Mouse (Mus musculus): ENCODE data around the gene Cdh22.

Cdh22 gene

DNA sequence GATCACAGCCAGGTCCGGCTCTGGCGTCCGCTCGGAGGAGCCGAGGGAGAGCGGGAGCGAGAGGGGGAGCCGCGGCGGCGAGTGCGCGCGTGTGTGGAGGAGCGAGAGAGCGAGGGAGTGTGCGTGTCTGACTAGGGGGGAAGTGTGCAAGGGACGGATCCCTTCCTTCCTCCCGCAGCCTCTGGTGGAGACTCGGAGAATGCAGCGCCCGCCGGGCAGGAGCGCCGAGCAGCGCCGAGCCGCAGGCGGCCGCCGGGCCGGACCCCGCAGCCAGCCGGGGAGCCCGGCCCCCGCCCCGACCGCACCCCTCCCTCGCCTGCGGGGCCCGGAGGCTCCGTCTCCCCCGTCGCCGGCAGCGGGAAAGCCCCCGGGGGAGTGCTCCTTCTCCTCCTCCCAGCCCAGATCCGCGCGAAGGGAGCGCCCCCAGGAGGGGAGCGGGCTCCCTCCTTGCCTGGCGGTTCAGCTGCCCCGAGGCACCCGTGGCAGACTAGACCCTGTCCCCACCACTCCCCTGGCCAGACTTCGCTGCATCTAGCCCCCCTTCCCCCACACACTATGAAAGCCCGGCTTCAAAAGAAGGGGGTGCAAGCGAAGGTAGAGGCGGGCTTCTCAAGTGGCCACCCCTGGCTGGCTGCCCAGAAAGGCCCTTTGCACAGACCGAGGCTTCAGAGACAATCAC lies at the start of gene Cdh22:
Cdh22 (minus strand) TSS at position 241 of the 679 bp plus-strand sequence.
- DNase-seq (ENCODE audit: low spot score), result peak; percentile 13

DNA sequence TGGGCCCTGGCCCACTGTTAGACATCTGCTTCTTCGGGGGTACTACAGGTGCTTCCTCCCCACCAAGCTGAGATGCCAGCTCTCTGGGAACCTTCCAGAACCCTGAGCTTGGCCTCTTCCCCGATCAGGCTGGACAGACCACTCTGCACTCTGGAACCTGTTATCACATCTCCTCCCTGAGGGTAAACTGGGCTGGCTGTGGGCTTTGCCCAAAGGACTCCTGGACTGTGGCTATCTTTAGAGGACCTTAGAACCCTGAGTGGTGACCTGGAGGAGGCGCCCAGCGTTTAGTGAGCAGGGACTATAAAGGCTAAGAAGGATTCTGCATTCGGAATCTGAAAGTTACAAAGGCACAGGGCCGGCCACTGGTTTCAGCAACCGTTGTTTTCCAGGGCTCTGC lies 49.7 kb upstream of the Cdh22 start:
- no peak for DNase-seq (ENCODE audit: low spot score)

DNA sequence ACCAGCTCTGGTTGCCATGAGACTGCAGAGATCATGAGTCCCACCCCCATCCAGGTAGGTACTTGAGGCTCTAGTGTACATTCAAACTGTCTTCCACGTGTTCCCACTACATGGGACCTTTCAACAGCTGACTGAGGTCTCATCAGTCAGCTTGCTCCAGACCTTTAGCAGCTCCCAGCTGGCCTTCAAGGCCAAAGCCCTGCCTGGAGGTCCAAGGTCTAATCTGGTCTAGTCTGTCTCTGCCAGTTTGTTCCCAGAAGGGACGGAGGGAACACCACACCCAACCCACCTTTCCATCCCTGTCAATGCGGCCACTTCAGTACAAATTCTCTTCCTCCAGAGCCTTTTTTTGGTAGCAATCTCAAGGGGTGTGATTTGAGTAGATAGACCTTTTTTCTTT lies 49.0 kb upstream of the Cdh22 start:
- DNase-seq (ENCODE audit: low spot score), result no peak

DNA sequence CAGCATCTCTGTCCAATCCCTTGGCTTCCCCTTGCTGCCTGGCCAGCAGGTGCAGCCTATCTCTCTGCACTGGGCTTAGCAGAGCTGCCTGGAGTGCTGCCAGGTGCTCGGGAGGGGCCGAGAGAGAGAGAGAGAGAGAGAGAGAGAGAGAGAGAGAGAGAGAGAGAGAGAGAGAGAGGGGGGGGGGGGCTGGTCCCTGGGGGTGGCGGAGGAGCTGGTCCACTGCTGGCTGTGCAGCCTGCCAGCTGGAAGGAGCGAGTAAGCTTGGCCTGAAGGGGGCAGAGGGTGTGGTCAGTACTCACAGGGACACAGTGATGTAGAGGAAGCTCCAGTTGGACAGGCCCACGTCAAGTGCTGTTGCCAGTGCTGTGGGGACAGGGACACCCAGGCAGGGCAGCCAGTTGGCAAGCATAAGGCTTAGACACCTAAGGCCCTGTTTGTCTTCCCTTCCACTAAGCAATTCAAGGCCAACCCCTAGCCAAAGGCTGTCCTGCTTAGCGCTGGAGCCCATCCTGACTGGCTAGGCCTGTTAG lies 47.2 kb upstream of the Cdh22 start:
- no peak for DNase-seq (ENCODE audit: low spot score)

DNA sequence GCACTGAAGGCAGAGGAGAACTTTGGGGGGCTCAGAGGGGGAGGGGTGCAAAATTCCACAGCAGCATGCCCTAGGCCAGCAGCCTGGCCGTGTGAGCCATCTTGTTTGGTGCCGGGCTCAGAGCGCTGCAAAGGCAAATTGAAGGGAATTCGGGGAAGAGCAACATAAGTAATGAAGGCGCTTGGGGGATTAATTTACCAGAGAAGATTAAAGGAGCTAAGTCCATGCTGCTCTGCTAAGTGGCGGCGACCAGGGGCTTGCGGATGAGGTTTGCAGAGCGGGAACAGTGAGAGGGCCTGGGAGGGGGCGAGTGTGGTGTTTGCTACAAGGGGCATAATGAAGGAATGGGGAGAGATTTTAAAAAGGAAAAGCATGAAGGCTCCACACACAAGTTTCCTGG lies 44.7 kb upstream of the Cdh22 start:
- no peak for DNase-seq (ENCODE audit: low spot score)

DNA sequence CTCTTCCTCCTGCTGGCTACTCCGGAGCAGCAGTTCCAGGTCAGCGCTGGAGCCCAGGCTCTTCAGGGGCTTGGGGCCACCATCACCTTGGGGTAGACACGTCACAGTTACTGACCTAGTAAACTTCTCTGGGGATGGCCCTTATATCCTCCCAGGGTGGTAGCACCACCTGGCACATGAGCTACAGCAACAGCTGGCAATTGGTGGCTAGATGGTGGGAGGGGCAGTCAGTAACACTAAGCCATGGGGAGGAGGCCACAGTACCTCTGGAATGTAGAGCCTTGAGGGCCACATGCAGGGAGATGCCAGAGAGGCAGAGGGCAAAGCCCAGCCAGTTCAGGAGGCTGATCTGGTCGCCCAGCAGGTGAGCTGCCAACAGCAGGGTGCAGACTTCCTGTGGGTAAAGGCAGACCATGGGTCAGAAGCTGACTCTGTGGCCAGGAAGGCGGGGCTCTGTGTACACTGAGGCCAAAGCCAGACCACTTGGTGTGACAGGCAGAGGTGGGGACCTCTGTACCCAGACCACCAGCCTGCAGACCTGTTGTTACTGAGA lies 42.6 kb upstream of the Cdh22 start:
- DNase-seq (ENCODE audit: low spot score), result no peak

DNA sequence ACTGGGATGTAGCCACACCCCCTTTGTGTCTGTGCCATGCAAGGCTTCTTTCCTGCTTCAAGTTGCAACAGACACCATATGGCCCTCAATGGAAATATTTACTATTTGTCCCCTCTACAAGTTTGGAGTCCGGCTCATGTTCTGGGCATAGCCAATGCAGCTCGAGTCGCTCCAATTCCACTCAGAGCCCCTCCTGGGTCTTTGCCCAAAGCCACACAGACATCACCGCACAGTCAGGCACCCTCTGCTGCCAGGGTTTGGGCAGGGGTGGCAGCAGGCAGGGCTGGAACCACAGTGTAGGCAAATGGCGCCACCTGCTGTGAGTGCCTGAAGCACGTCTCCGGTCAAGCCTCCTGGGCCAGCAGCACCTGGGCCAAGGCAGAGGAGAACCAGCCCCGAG lies 41.2 kb upstream of the Cdh22 start:
- DNase-seq (ENCODE audit: low spot score), result peak; percentile 30

DNA sequence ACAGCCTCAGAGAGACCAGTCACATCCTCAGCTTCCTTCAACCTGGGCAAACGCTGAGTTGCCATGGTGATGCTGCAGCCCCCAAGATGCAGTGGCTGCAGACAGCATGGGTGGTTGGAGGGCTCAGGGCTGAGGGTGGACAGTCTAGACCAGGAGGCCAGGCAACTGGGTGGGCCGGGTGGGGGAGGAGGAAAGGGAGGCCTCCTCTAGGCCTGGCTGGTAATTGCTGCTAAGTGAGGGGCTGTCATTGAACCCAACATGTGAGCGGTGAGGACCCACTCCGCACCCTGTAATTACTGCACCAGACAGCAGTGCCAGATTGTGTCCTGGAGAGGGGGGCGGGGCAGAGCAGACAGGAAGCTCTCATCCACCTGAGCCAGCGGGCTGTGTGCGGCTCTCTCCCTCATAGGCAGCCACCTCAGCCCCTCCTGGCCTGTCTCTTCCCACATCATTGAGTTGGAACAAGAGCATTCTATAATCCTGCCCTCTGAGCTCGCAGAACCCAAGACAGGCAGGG lies 40.5 kb upstream of the Cdh22 start:
- no peak for DNase-seq (ENCODE audit: low spot score)

DNA sequence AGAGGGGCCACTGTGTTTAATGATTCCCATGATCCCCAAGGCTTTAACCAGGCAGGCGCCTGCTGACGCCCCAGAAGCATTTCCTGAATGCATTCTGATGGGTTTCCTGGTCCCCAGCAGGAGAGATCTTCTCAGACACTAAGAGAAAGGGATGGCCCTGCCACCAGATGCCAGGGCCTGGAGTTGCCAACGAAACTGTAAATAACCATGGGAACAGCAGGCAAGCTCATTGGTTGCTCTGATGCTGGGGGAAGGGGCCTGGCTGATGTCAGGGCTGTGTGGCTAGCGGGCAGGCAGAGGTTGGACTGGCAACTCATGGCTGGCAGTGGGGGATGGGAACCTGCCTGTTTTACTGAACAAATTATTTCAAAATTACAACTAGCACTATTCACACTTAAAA lies 38.9 kb upstream of the Cdh22 start:
- DNase-seq (ENCODE audit: low spot score), result no peak

DNA sequence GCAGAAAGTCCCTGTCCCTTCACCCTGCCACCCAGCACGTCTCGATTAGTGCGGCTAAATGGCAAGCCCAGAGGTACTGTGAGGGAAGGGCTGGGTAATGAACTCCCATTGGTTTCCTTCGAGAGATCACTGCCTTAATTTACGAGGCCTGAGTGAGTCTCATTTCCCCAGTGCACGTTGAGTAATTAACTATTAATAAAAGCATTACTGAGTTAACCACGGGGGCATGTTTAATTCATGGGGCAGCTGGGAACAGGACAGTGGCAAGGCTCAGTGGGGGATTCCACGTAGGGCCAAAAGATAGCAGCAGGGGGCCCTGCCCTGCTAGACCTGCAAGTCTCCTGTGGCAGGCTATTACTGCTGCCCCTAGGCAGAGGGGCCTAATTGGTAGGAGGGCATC lies 36.7 kb upstream of the Cdh22 start:
- no peak for DNase-seq (ENCODE audit: low spot score)

DNA sequence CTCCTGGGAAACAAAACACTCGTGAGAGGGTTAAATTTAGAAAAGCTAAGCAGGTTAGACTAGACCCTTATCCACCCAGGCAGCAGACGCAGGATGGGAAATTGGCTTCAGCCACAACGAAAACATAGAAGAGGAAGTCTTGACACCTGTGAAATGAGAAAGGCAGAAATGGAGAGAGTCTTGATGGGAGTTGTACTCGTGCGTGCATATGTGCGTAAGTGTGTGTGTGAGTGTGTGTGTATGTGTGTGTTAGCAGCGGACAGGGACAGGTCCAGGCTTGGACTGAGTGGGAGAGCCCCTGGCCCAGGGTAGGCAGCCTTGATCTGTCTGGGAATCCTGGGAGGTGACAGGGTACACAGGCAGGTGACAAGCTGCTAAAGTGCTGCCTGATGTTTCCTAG lies 36.2 kb upstream of the Cdh22 start:
- DNase-seq (ENCODE audit: low spot score), result no peak

DNA sequence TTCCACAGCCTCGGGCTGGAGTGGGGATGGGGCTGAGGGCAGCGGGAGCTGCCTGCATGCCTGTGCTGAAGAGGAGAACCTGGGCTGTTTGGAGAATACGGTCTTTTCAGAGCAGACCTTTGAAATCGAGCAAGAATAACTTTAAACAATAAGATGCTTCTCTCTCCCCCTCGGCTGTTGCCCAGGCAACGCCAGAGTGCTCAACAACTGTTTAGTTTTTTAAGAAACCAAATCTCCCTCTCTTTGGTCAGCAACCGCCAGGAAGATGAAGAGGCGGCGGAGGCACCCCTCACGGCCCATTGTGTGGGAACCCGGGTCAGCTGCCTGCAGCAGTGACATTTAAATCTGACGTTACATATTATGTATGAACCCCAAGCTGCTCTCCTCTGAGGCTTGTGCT lies 32.1 kb upstream of the Cdh22 start:
- DNase-seq (ENCODE audit: low spot score), result no peak

DNA sequence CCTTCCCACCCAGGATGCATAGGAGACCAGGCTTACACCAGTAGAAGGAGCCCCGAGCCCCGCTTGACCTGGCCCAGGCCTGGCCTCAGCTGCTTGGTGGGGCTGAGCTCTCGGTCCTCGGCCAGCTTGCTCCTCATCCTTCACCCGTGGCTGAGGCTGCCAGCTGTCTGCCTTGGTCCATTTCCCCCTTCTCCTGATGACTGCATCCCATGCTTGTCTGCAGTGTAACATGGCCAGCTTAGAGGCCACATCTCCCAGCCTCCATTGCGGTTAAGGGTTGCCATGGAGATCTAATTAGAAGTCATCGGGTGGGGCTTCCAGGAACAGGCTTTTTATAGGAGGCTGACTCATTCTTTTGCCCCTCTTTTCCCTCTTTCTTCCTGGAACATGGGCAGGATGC lies 29.2 kb upstream of the Cdh22 start:
- no peak for DNase-seq (ENCODE audit: low spot score)

DNA sequence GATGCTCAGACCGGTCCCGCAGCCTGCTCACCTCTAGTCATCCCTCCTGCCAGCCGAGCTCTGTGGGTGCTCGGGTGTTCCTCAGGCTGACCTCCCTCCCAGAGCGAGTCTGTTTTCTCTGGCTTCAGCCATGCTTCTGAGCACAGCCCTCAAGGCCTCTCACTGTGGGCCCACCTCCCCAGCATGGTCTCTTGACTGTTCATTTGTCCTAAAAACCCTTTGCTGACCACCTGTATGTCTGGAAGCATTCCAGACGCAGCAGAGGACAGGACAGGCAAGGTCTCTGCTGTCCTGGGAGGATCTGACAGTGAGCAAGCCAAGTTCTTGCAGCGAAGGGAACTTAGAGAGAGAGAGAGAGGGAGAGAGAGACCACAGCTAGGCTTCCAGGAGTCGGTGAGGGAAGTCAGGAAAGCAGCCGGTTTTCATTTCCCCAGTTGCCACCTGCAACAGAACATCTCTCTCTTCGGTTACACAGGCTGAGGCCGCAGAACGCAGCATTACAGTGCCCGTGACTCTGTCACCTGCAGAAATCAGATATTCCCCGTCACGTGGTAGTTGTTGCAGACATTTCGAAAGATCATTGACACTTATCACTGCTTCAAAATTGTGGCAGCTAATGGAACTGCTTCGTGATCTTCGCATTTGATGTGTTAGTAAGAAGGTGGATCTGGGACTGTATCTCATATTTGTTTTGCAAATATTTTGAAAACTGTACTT lies 27.8 kb upstream of the Cdh22 start:
- DNase-seq (ENCODE audit: low spot score), result no peak

DNA sequence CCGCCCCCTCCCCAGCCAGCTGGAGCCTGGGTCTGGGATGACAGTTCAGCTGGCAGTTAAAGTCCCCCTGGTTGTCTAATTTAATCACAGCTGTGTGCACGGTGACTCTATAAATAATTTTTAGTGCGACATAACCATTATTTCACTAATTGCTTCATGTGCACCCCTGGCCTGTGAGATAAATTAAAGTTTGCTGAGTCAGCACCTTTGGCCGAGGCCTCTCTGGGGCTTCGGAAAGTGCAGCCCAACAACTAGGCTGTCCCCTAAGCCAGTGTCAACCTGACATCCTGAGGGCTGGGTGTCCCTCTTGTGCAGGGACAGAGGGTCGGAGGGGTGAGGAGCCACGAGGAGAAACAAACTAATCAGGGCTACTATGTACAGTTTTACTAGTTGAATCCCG lies 25.2 kb upstream of the Cdh22 start:
- DNase-seq (ENCODE audit: low spot score), result no peak

DNA sequence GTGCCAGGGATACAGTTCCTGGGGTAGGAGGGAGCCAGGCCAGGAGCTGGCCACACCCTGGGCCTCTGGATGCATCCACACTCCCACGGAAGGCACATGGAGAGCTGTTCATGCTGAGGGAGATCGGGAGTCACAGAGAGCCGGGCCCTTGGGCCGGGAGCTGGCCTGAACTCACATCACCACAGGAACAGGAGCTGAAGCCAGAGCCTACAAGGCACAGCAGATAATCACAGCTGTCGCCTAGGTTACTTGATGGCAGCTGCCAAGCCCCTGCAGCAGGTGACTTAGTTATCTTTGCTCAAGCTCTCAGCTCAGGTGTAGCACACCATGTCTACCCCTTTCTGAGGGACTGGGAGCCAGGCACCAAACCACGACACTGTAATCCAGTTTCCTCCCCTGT lies 23.7 kb upstream of the Cdh22 start:
- DNase-seq (ENCODE audit: low spot score), result no peak

DNA sequence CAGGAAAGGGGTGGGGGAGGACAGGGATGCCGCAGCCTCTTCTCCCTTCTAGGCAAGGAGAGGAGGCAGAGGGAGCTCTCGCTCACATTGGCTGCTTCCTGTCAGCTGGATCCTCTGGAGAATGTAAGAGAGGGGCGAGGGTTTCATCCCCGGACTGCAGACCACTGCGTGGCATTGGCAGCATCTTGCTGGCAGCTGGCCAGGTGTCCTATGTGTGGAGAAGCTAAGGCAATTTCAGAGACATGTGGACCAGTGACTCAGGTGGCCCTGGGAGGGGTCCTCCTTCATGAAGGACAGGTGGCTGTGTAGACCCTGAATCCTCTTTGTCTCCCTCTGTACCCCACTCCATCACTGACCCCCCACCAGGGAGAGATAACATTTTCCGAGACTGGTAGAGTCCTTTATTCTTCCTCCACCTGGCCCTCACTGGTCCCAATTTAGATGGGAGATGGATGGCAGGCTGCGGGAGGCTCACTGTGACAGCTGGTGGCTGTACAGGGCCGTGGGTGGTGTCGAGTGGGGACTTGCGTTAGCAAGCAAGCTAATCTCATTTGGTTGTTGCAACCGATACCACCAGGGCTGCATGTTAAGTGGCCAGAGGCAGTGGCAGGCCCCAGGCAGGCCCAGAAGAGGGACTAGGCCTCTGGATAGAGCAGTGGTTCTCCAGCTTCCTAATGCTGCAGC lies 22.6 kb upstream of the Cdh22 start:
- no peak for DNase-seq (ENCODE audit: low spot score)

DNA sequence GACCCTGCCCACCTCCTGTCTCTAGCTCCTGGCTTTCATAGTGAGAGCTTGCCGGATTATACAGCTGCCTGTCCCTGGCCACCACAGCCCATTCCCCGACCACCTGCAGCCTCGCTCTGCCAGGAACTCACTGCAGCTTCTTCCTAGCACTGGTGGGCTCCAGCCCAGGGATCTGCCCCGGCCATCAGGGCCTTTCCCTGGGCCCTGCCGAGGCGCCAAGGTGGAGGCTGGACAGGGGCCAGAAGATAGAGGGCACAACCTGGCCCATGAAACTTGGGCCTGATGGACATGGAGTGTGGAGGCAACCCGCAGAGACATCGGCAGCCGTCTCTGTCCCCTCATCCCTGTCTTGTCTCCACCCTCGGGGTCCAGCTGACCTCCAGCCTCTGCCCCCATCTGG lies 21.6 kb upstream of the Cdh22 start:
- no peak for DNase-seq (ENCODE audit: low spot score)

DNA sequence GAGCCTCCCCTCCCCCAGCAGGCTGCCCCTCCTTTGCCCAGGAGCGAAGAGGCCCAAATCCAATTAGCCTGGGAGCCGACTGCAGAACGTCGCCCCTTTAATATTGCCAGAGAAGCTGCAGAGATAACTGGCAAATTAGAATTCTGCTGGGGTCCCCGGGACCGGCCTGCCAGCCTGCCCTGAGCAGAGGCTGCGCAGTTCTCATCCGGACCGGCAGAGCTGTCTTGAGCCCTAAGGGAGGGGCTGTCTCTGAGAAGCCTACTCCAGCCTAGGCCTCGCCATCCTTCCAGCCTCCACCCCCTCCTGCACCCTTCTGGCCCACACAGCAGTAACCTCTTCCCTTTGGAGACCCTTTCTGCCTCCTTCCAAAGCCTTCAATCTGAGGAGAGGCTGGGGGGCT lies 19.2 kb upstream of the Cdh22 start:
- DNase-seq (ENCODE audit: low spot score), result no peak

DNA sequence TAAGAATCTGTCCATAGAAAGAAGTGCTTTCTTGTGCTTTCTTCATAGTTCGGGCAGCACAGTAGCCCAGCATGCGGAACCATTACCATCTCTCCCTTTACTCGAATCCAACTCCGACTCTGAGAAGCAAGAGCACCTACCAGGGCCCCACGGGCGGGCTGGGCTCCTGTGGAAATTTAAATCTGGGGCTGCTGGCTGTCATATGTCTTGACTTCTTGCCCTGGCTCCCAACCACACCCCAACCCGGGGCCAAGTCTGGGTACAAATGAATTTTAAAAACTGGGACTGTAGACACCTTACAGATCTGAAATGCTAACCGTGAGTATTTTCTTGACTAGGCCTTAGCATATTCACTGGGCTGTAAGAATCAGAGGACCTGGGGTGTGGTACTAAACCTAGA lies 18.6 kb upstream of the Cdh22 start:
- DNase-seq (ENCODE audit: low spot score), result no peak

DNA sequence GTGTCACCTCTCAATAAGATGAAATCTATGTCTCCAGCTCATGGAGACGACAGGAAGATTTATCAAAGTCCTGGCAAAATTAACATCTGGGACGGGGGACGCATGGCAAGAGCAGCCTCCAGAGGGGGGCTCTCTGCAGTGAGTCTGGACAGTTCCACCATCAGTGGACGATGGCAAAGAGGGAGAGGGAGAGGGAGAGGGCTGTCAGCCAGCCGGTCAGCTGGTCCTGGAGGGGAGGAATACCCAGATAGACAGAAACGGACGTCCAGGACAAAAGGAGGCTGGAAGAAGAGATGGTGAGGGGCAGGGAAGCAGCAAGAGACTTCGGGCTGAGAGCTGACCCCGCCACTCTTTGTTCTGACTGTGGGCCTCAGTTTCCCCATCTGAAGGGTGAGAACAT lies 18.1 kb upstream of the Cdh22 start:
- DNase-seq (ENCODE audit: low spot score), result no peak

DNA sequence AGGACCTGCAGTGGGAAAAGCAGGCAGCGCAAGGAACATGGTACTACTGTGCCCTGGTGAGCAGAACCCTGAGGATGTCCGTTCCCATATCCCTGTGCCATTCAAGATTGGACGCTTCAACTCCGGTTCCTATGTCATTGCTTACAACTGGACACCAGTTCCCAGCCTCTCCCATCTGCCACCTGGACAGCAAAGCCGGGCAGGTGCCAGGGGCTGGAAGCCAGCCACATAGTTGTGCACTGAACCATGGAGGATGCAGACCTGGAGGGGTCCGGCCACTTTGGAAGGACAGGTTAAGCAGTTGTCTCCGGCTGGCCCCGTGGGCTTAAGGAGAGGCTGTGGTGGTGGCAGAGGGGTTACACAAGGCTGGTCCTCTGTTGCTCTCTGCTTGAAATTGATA lies 17.7 kb upstream of the Cdh22 start:
- DNase-seq (ENCODE audit: low spot score), result no peak

DNA sequence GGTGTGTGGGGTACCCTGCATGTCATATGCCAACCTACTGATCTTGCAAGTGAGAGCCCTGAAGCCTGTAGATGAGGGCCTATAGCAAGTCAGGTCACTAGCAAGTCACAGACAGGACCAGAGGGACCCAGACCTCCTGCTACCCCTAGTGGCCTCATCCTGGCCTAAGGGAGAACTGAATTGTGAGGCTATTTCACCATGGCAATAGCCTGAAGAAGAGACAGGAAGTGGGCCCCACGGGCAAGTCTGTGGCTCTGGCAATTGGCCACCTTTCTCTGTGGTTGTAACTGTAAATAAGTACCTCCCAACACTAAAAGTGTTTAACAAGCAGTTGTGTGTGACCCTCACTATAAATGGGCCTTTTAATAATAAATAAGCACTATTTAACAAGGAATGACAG lies 16.2 kb upstream of the Cdh22 start:
- DNase-seq (ENCODE audit: low spot score), result no peak
